Mouse (Mus musculus) embryo, embryonic 11.5 days (tissue): Measurements from ENCODE around the gene Spred1.

Source experiments
- DNase-seq: peaks from one replicate; pipeline ENCODE4 v3.0.0-alpha.2; 2012; ENCODE audit warnings: low read depth, low spot score

Spred1 gene

DNA sequence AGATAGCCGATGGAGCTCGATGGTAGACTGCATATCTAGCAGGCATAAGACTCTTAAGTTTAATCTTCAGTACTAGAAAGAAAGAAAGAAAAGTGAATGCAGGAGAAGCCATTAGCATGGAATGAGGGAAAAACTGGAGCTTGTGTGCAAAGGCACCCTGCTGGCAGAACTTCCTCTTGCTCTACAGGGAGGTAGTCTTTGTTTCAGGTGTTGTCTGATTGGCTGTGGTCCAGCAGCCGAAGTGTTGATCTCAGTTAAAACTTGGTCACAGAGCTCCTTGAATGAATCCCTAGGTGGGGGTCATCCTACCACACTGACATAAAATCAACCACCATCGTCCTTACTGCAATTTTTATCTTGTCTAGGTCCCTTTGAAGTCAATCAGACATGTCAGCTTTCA, 55.8 kb downstream of the Spred1 start:
- no peak for DNase-seq

DNA sequence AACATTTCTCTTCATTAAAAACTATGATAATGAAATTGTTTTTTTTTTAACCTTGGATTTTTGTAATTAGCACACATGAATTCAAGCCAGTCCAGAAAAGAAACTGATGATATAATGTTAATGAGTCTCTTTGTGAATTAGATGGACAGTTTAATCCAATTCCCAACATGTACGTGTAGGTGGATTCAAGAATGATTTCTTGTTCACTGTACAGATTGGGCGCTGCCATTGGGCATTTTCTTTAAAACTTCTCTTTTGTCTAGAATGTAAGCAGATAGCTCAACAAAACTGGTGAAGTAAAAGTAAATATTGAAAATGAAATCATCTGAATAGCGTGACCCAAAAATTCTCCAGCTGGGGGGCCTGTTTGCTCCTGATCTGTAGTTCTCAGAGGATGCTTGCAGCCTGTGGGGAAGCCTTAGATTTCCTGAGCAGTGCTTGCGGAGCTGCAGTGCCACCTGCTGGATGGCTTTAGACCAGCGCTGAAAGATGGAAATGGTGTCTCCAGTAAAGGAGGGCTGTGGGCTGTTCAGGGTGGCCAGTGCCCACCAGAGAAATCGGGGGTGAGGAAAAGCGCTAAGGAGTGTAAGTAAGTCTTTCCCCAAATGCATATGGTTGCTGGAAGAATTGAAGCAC, 59.2 kb downstream of the Spred1 start:
- DNase-seq: peak; percentile 61

DNA sequence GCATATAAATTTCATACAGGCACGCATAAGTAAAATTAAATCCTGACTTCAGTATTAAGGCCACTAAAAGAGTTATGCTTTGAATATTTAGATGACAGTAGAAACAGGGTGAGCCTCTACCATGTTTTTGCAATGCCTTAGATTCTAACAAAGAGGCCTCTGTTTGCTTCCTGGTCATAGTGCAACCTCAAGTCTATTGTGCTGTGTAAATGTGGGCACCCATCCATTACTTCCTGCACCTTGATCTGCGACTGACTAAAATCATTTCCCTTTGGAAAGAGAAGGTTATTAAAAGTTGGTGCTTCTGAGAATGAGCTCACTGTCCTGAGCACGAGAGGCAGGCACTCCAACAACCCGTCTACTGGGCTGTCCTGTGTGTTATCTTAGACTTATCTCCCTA, 64.4 kb downstream of the Spred1 start:
- no peak for DNase-seq

DNA sequence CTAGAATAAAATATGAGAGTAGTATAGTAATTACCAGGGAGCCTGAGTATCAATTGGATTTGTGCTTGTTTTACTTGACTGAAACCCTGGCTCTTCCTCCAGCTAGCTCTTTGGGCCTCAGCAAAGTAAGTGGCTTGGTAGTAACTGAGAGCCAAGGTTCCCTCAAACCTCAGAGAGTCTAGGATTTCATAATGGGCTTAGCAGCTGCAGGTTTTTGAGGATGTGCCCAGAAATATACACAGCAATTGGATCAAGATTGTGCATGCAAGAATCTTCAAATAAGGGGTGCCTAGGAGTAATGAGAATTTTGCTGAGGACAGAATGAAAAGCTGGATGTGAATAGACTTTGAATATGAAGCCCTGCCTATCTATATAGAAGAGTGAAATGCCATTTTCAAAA, 69.7 kb downstream of the Spred1 start:
- no peak for DNase-seq

DNA sequence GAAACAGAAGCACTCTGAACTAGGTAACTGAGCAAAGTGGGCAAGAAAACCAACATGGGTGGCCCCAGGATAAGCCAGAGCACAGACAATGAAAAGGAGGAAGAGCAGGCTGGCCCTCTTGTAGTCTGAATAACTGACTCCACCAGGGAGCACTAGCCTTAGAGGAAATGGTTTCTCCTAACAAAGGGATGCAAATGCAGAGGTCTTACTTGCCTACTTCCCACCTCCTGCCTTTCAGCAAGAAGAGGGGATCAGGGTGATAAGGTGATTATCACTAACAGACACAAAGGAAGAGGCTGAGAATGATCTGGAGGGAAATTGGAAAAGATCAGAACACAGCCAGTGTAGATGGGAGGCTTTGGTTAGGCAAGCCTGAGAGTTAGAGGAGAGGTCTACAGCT, 73.1 kb downstream of the Spred1 start:
- no peak for DNase-seq

DNA sequence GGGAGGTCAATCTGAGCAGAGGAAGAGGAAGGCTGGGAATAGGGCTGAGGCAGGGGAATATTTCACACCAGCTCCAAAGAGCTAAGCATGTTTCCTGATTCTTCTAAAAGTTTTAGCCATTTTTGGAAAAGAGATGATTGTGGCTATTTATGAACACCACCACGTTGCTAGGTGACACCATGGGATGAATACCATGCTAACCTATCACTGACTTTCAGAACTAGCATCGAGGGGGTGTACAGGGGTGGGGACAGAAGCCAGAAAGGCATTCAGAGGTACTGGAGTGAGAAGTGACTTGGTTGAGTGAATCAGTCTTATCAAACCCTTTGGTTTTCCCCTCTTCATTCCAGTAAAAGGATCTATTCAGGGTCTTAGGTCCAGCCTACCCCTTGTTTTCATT, 74.0 kb downstream of the Spred1 start:
- DNase-seq: no peak

DNA sequence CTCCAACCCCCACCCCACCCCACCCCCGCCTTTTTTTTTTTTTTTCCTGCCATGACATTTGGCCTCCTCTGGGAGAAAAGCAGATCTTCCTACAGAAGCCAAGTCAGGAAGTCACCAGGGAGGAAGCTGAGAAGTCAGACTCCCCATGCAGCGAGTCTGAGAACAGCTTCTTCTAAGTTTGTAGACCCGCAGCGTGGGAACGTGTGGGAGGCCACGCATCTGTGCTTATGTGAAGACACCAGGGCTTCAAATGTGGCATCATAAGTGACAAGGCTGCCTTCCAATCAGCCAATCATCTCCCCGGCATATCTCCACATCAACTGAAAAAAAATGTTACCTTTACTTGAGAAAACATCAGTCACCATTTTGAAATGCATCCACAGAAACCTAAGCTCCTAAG, 74.4 kb downstream of the Spred1 start:
- no peak for DNase-seq

DNA sequence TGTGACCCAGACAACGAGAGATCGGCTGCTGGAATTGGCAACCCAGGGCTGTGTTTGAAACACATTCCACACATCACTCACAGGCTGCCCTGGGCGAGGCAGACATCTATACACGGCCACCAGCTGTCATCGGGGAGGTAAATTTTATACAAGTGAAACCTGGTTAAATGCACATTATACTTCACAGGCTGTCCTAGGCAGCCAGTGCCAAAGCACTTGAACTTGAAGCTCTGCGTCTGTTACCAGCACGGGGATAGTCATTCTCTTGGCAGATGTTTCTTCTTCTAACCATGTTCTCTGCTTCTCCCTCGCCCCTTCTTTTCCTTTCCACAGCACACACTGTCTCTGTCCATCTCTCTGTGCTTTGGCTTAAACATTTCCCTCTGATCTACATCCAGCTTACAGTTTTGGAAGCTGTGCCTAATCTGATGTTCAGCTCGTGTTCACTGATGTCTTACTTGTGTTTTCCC, 79.7 kb downstream of the Spred1 start:
- DNase-seq: no peak

DNA sequence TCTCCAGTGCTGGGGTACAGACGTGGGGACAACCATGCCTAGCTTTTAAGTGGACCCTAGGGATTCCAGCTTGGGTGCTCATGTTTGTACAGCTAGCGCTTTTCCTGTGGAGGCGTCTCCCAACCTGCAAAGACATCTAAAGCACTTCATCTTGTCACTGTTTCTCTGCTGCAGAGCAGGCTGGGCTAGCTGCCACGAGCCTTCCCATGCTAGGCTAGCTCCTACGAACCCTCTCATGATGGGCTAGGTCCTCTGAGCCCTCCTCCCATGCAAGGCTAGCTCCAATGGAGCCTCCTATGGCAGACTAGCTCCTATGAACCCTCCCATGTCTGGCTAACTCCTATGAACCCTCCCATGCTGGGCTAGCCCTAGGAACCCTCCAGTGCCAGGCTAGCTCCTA, 82.2 kb downstream of the Spred1 start:
- no peak for DNase-seq

DNA sequence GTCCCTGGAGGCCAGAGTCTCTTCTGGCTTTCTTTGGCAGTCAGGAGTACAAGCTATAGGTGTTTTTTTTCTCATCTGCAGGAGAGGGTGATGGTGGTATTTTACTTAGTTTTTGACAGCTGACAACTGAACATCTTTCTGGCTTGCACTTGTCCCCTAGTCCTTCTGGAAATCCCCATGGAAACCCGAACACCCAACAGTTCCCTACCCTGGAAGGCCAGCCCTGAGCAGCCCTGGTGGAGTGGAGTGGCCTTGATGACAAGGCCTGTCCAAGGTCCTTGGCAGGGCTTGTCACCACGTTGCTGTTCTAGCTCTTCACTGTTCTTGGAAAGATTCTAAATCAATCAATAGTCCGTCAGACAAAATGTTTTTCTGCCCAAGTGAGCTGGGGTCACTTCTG, 83.4 kb downstream of the Spred1 start:
- DNase-seq: no peak

DNA sequence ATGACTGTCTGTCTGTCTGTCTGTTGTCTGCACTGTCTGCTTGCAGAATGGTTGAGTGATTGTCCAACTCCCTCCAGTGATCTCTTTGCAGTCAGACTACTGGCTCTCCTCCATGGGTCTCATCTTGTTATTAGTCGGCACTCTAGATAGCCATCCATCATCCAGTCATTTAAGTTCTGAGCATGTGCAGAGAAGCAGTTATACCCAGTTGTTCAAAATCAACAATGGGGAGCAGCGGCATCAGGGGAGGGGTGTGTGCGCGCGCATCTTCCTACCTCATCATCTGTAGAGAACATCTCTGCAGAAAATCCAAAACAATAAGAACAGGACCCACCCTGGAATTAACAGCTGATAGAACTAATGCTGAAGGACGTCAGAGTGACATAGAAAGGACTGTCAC, 83.9 kb downstream of the Spred1 start:
- no peak for DNase-seq

DNA sequence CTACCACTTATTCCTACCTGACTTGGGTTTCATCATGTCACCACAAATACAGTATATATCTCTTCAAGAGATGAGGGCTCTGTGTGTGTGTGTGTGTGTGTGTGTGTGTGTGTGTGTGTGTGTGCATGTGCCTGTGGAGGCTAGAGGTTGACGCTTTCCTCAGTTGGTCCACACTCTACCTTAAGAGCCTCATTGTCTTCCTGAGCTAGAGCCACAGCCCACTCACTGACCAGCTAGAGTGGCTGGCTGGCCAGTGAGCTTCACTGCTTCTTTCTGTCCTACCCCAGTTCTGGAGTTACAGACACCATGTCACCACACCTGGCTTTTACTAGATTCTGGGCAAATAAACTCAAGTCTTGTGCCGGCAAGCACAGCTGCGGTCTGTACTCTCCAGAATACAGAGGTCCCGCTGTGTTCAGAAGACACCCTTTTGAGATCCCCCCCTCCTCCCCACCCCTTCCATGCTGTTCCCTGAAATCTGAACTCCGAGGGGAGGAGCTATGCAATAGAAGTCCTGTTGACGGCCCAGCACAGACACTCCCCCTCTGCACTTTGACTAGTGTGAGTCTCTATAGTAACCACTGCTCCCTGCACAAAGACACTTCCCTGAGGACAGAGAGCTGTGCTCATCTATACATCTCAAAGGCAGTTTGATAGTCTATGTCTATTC, 89.4 kb downstream of the Spred1 start:
- DNase-seq: peak; percentile 68

DNA sequence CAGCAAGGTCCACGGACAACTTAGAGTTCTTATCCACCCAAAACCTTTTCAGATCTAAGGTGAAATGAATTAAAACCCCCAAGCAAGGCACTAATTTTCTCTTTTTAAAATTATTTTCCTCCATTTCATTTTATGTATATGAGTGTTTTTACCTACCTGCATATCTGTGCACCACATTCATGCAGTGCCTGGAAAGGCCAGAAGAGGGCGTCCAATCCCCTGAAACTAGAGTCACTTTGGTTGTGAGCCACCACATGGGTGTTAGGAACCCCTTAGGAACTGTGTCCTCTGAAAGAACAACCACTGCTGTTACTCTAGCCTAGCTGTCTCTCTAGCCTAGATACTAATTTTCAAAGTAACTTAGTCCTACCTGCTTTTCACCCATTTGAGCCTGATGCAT, 95.0 kb downstream of the Spred1 start:
- DNase-seq: no peak

DNA sequence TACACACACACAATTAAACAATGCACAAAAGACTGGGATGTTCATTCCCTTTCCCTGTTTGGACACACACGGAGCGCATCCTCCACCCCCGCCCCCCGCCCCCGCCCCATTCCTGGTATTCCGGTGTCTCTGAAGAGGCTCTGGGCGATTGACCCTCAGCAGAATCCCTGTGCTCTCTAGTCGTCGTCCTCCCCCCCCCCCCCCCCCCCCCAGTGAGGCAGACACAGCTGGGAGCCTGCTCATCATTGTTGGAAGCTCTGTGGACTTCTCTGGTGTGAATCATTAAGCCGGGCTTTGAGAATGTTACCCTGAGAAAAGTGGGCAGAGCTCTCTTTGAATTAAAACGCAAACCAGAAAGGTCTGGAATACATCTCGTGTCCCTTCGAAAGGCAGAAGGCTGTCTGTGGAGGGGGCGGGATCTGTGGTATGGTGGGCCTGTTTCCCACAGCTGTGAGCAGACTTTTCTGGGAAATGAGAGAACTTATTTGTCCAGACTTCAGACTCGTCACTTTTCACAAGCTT, 96.6 kb downstream of the Spred1 start:
- DNase-seq: no peak

DNA sequence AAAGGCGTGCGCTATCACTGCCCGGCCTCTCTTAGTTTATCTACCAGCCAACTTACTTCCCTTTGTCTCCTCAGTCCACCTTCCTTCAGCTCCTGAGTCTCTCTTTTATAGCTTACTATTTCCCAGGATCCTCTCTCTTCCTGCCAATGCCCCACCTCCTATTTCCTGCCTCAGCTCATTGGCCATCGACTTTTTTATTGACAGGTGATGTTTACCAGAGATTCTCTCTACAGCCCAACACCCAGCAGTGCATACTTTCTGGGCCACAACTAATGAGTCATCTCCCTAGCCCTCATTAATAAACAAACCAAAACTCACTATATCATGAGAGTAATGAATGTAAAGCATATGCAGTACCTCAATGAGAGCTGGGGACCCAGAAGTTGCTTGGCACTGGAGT, 98.4 kb downstream of the Spred1 start:
- no peak for DNase-seq

DNA sequence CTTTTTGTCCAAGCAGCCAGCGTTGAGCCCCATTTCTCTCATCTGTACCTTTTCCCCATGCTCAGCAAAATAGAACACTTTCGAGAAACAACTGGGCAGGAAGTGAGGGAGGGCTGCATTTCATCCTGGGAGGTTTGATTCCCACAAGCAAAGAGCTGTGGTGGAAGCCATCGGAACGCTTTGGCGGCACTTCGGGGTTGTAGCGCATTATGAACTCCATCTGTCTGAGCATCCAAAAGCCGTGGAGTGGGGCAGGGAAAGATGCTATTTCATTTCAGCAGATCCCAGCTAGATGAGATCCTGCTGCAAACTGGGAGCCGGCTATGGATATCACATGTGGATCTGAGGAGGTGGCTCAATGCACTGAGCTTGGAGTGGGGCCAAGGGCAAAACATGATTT, 101.5 kb downstream of the Spred1 start:
- DNase-seq: no peak

DNA sequence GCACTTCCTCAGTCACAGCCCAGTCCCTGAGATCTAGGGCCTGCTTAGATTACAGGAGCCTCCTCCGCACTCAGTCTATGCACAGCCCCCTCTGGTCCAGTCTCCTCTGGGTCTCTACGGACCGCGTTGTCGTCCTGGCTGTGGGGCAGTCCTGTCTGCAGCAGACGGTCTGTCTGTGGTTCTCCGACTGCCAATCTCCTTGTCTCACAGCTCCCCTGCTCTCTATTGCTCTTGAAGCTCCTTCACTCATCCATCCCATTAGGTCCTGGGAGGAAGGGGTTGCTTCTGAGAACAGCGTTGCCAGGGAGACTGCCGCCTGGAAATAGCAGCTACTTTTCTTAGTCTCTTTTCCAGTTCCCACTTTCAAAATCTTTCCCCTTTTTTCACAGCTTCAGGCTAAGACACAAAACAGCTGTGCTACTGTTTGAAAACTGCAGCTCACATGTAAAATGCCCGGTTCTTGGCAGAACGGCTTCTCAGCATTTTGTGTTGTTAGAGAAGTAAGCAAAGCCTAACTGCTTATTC, 107.5 kb downstream of the Spred1 start:
- no peak for DNase-seq

DNA sequence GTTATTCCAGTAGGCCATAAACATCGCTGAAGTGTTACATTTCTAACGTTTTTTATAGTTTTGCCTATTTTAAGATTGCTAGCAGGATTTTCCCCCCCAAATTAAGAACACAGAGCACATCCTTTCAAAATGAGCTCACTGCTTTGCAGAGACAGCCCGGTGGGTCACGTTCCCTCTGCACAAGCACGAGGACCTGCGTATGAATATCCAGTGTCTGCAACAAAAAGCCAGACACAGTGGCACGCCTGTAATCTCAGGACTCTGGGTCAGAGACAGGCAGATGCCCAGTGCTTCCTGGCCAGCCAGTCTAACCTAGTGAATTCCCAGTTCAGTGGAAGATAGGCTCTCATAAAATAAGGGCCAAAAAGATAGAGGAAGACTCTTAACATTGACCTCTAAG, 109.1 kb downstream of the Spred1 start:
- DNase-seq: no peak

DNA sequence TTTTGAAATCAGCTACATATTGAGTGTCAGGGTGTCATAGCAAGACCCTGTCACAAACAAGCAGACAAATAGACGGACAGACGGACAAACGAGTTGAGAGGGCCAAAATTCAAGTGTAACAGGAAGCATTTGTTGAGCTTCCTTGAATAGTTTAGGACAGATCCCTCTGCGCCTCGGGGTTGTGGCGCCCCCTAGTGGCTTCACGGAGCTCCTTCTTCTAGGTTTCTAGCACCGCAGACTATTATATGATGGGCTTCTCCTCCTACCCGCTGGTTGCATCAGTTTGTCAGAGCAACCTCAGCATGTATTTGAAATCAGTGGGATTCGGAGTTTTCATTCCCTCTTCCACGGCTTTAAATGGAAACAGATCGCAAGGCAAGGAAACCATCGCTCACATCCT, 110.1 kb downstream of the Spred1 start:
- peak; percentile 70 for DNase-seq
